Mouse (Mus musculus) cerebellum, adult 11 months (tissue): ENCODE results near the gene Vmn2r53.
"Not testable (repeated sequence)": the region's sequence is repeated elsewhere in the genome, so short reads cannot be mapped to it uniquely, and the experiment has no call there.

Experiments
- DNase-seq: peaks from one replicate; pipeline ENCODE4 v3.0.0; 2022

Gene Vmn2r53

GRCm38 (mm10) chr7:12608688-12609087, at the start of gene Vmn2r53:
Gene Vmn2r53, minus strand, starts transcription at chr7:12608788.
- DNase-seq, result no peak

- not testable (repeated sequence) for DNase-seq
These were observed 31.6 kb upstream of the Vmn2r53 start, which contains the start of gene Vmn2r54 for GRCm38 (mm10) chr7:12640219-12640618. Gene Vmn2r54, minus strand, starts transcription at chr7:12640319.
